Mouse (Mus musculus) myocyte (in vitro differentiated cells): ENCODE data around the gene Kcnq1.

Experiments
- E2F4 ChIP-seq: IDR thresholded peaks from one replicate; pipeline ENCODE4 v1.6.1; 2011; ENCODE audit warnings: mild to moderate bottlenecking, control low read depth, moderate library complexity; ENCODE audit not compliant: insufficient read depth
- POLR2A ChIP-seq: IDR thresholded peaks from one replicate; pipeline ENCODE4 v1.6.1; 2011; ENCODE audit warnings: low read depth, mild to moderate bottlenecking, control low read depth, moderate library complexity; ENCODE audit not compliant: insufficient read length

DNA sequence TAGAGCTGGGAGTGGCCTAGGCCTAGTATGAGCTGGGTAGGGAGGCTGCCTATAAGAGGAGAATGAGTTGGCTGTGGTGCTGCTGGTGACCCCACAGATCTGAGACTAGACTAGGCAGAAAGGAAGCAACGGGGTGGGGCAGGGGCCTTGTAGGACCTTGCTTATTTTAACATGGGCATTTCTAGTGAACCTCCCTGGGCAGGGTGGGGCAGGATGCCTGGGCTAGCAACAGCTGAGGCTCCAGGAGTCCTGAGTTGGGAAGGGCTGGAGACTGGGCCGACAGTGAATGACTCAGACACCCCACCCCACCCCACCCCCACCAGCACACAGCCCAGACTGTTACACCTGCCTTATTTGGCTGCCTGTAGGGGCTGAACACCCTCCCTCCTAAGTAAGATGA, 43.5 kb upstream of the Kcnq1 start:
- TF ChIP-seq POLR2A (no peak), E2F4 (no peak)
